Comparison of ENCODE assay signal across 9 mouse cellular contexts in the genomic region with DNA sequence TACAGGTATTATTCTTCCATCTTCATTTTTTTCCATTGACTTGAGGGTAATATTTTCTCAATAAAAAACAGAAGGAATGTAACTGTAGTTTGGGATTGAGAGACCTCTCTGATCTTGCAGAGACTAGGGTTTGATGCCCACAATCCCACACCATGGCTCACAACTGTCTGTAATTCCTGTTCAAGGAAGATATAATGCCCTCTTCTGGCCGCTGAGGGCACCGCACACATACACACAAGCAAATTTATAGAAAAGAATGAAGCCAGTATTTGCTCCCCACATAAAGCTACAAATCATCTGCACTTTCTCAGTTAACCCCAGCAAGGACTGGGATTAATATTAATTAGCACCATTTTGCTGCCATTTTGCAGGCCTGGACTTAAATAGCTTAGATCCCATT.
DNase-seq lines count a peak whose midpoint lies in the region; ATAC-seq and TF ChIP-seq lines count a peak whose summit lies in the region.
"Had no signal": no experiment of that assay in that cellular context is flagged by ENCODE, and none has a peak within 500 bp of the region (broad histone marks: within the 10 kb centered on the region; RNA-seq: fewer than 3 reads in every experiment).

No protein-coding gene starts in this region.

- no peaks in the 10 kb centered on the region for H3K4me1 ChIP-seq in CH12.LX (ENCODE audit: control insufficient read depth in 1 of 2, insufficient read depth in 2 of 2)
- no peaks in the 10 kb centered on the region for H3K4me1 ChIP-seq in embryonic facial prominence, embryonic 11.5 days (ENCODE audit: control insufficient read depth, insufficient read depth, low read length)

- TF ChIP-seq CTCF in CH12.LX (conservative IDR thresholded peaks at IDR 0.05 in 1 of 2, IDR thresholded peaks at IDR 0.05 in 1 of 2; ENCODE audit: low read depth in 2 of 2, low read length in 2 of 2): peak; percentile 26 to 58; a peak in 3 of 4 replicates

- no peak for TF ChIP-seq EP300 in CH12.LX (IDR thresholded peaks at IDR 0.05; ENCODE audit: low read length)

- dilution Hi-C loops in CH12.LX (cut with MboI; ENCODE audit: extremely low pct_ligation_motif_present, extremely low pct_unique_long_range_greater_than_20kb, low sequenced_read_pairs): no loop called here

- no peak overlapping the region for H3K27ac ChIP-seq in CH12.LX (ENCODE audit: insufficient read depth, low read depth)
- H3K27ac ChIP-seq in embryonic facial prominence, embryonic 11.5 days (replicated peaks; ENCODE audit: low read depth, low read length): no peak overlapping the region

- WGBS in embryonic facial prominence, embryonic 11.5 days: 52% methylated on average over 2 of the region's 2 CpGs

- no peak overlapping the region for H3K9ac ChIP-seq in CH12.LX (ENCODE audit: insufficient read depth, low read depth)
- no peak overlapping the region for H3K9ac ChIP-seq in embryonic facial prominence, embryonic 11.5 days (replicated peaks; ENCODE audit: low read length)

- peak; percentile 29 for TF ChIP-seq RAD21 in CH12.LX (IDR thresholded peaks at IDR 0.05; ENCODE audit: low read depth, low read length)

- H3K27me3 ChIP-seq in CH12.LX (replicated peaks): no peaks in the 10 kb centered on the region
- H3K27me3 ChIP-seq in embryonic facial prominence, embryonic 11.5 days (ENCODE audit: control insufficient read depth, insufficient read depth, low read length): no peaks in the 10 kb centered on the region

- H3K36me3 ChIP-seq in CH12.LX (replicated peaks in 1 of 2; ENCODE audit: control insufficient read depth in 1 of 2, insufficient read depth in 1 of 2, low read length in 1 of 2): no peaks in the 10 kb centered on the region
- H3K36me3 ChIP-seq in embryonic facial prominence, embryonic 11.5 days (replicated peaks; ENCODE audit: control insufficient read depth, insufficient read depth, low read depth, low read length): no peaks in the 10 kb centered on the region

- TF ChIP-seq POLR2A in CH12.LX (IDR thresholded peaks at IDR 0.05; ENCODE audit: low read depth, low read length): no peak

- DNase-seq in cerebellum, postnatal 10 days: peak; percentile 61 to 72
- DNase-seq in cerebellum, adult 9-11 months: no peak
- DNase-seq in left cerebral cortex, postnatal 4 days: peak; percentile 44
- DNase-seq in left cerebral cortex, postnatal 25 days (ENCODE audit: low spot score in 2 of 2): no peak
- DNase-seq in CH12.LX (ENCODE audit: extremely low read depth): peak; percentile 25
- DNase-seq in embryonic facial prominence, embryonic 11.5 days (ENCODE audit: low spot score): peak; percentile 11
- DNase-seq in urinary bladder, postnatal 14 days (ENCODE audit: low spot score): no peak
- DNase-seq in layer of hippocampus, adult 9-11 months: no peak
- DNase-seq: cerebellum, adult 11-12 months had no signal

- no peak overlapping the region for H3K4me3 ChIP-seq in CH12.LX (replicated peaks in 1 of 3; ENCODE audit: low read depth in 2 of 3, low read length in 2 of 3, poor library complexity in 1 of 3)
- H3K4me3 ChIP-seq in embryonic facial prominence, embryonic 11.5 days (ENCODE audit: low read depth, low read length): no peak overlapping the region

- intact Hi-C loops in left cerebral cortex, postnatal 4 days (cut with DNase I): no loop called here
- intact Hi-C loops in left cerebral cortex, postnatal 25 days (cut with DNase I): no loop called here

- in situ Hi-C loops in CH12.LX (cut with MboI; ENCODE audit: low pct_ligation_motif_present, low pct_unique_long_range_greater_than_20kb, low sequenced_read_pairs): no loop called here

- ATAC-seq in embryonic facial prominence, embryonic 11.5 days (replicated peaks; ENCODE audit: insufficient number of reproducible peaks, low FRiP score, low TSS enrichment, low read depth): no peak

- H3K9me3 ChIP-seq in CH12.LX (replicated peaks; ENCODE audit: low read length): no peaks in the 10 kb centered on the region
- H3K9me3 ChIP-seq in embryonic facial prominence, embryonic 11.5 days (replicated peaks; ENCODE audit: control insufficient read depth, low read length): no peaks in the 10 kb centered on the region

- no peaks in the 10 kb centered on the region for H3K79me2 ChIP-seq in CH12.LX (replicated peaks; ENCODE audit: control insufficient read depth, extremely low read depth, insufficient read depth, poor library complexity, severe bottlenecking)

- no peak overlapping the region for H3K4me2 ChIP-seq in CH12.LX (ENCODE audit: insufficient read depth, low read depth, poor library complexity, severe bottlenecking)
- H3K4me2 ChIP-seq in embryonic facial prominence, embryonic 11.5 days (ENCODE audit: low read depth, low read length): no peak overlapping the region

TF ChIP-seq in CH12.LX, 34 proteins besides CTCF, POLR2A, EP300 and RAD21:
- TF ChIP-seq MEF2A (IDR thresholded peaks at IDR 0.05; ENCODE audit: borderline replicate concordance, low read depth, low read length): no peak
- peak; percentile 52 for TF ChIP-seq SMC3 (IDR thresholded peaks at IDR 0.05; ENCODE audit: low read depth, low read length)
- TF ChIP-seq USF1 (IDR thresholded peaks at IDR 0.05; ENCODE audit: low read depth, low read length): no peak
- no peak for TF ChIP-seq ZNF384 (IDR thresholded peaks at IDR 0.05; ENCODE audit: low read depth, low read length)
TF ChIP-seq in CH12.LX: peak in this region for 1.

Comparison
In these comparisons a context has a peak if more than half of its experiments do, and no peak if none do; other contexts are left out.
1. DNase-seq: peak in cerebellum, postnatal 10 days (2 of 2), left cerebral cortex, postnatal 4 days (single experiment), CH12.LX (single experiment) and embryonic facial prominence, embryonic 11.5 days (single experiment); none in cerebellum, adult 9-11 months (single experiment), left cerebral cortex, postnatal 25 days (0 of 2), urinary bladder, postnatal 14 days (single experiment) and layer of hippocampus, adult 9-11 months (single experiment).